Mouse (Mus musculus) liver, embryonic 15.5 days (tissue): ENCODE measurements around the gene Prr7. TPM values are rescaled to one million over a fixed set of nuclear protein-coding genes. Genes with fewer than 3 reads are reported as not detected.
A peak's percentile ranks its signal among the peaks of the same experiment; 100 is the strongest.

Experiments used
- ATAC-seq: fragments of 200-750 bp; cut with Nextera tagmentation; 2 replicates; pipeline ENCODE4 v1.8.0; 2017; ENCODE audit warnings: moderate number of reproducible peaks, mild to moderate bottlenecking, moderate library complexity; ENCODE audit not compliant: insufficient read depth
- H3K27ac ChIP-seq: fragments of 300-500 bp; sonication (generic); replicated peaks from 2 replicates; pipeline ENCODE4 v1.5.1; 2015; ENCODE audit warnings: mild to moderate bottlenecking, inconsistent platforms
- H3K27me3 ChIP-seq: fragments of 300-500 bp; sonication (generic); 2 replicates; pipeline ENCODE4 v1.6.1; 2015; ENCODE audit warnings: mild to moderate bottlenecking, inconsistent platforms
- H3K36me3 ChIP-seq: fragments of 300-500 bp; sonication (generic); replicated peaks from 2 replicates; pipeline ENCODE4 v1.6.1; 2015; ENCODE audit warnings: moderate library complexity, mild to moderate bottlenecking, inconsistent platforms
- H3K4me1 ChIP-seq: fragments of 300-500 bp; sonication (generic); replicated peaks from 2 replicates; pipeline ENCODE4 v1.6.1; 2015; ENCODE audit warnings: inconsistent platforms
- H3K4me2 ChIP-seq: fragments of 300-500 bp; sonication (generic); 2 replicates; pipeline ENCODE4 v1.6.1; 2015; ENCODE audit warnings: moderate library complexity, mild to moderate bottlenecking, inconsistent platforms
- H3K4me3 ChIP-seq: fragments of 300-500 bp; sonication (generic); replicated peaks from 2 replicates; pipeline ENCODE4 v1.5.1; 2015; ENCODE audit warnings: mild to moderate bottlenecking, inconsistent platforms
- H3K9ac ChIP-seq: fragments of 300-500 bp; sonication (generic); 2 replicates; pipeline ENCODE4 v1.6.1; 2015; ENCODE audit warnings: moderate library complexity, mild to moderate bottlenecking, inconsistent platforms
- H3K9me3 ChIP-seq: fragments of 300-500 bp; sonication (generic); replicated peaks from 2 replicates; pipeline ENCODE4 v1.6.1; 2016; ENCODE audit warnings: inconsistent platforms
- WGBS: fragments of 180-500 bp; shearing (Covaris S2); methylation state at CpG from one replicate; pipeline ENCODE4 v1.1.7; 2015; ENCODE audit warnings: mixed read lengths; ENCODE audit not compliant: insufficient replicate concordance; 5-methylcytosine and 5-hydroxymethylcytosine counted together
- polyA plus RNA-seq: library from polyadenylated mRNA; unstranded; fragments of >200 nt; fragmentation: Nextera tagmentation; extraction: Ambion mirVana; gene quantifications from 2 replicates; pipeline ENCODE4 v1.2.1, GENCODE M21; 2015

Gene Prr7
- not detected in 2 replicates for polyA plus RNA-seq

- Histone ChIP-seq H3K9me3 (no peaks in the 10 kb centered on the region), H3K27ac (no peak within 1 kb of the TSS), H3K36me3 (peaks cover 26% of the 10 kb centered on the region), H3K27me3 (peaks cover 73% of the 10 kb centered on the region), H3K4me3 (peak within 1 kb of the TSS; percentile 50), H3K4me2 (peak within 1 kb of the TSS; percentile 75), H3K9ac (no peak within 1 kb of the TSS), H3K4me1 (peaks cover 19% of the 10 kb centered on the region)
- WGBS: under 1% methylated on average over 82 of the region's 84 CpGs
- 0 out of 2 replicates have a peak, but pooled peaks have one; percentile 10 for ATAC-seq
Observed at GRCm38 (mm10) chr13:55464027-55464884, at the start of gene Prr7. TSS of gene Prr7 (plus strand) at chr13:55464267.

GRCm38 (mm10) chr13:55414743-55415380, 49.2 kb upstream of the Prr7 start, which contains the start of gene Pfn3:
TSS of gene Pfn3 (minus strand) at chr13:55415232.
- no peak for ATAC-seq
- Histone ChIP-seq H3K4me3 (0 out of 2 replicates have a peak within 1 kb of the TSS, but pooled peaks have one; percentile 10), H3K27me3 (peaks cover 79% of the 10 kb centered on the region)

GRCm38 (mm10) chr13:55418004-55418403, 46.1 kb upstream of the Prr7 start:
- ATAC-seq: 0 out of 2 replicates have a peak, but pooled peaks have one; percentile 56
- H3K4me3 ChIP-seq: no peak overlapping the region
- peaks cover 37% of the 10 kb centered on the region for H3K4me1 ChIP-seq
- H3K9me3 ChIP-seq: no peaks in the 10 kb centered on the region
- no peak overlapping the region for H3K9ac ChIP-seq
- no peaks in the 10 kb centered on the region for H3K36me3 ChIP-seq
- no peak overlapping the region for H3K27ac ChIP-seq
- 9% methylated on average over 12 of the region's 12 CpGs for WGBS
- H3K4me2 ChIP-seq: no peak overlapping the region
- peaks cover 85% of the 10 kb centered on the region for H3K27me3 ChIP-seq

More at GRCm38 (mm10) chr13:55414743-55415380, 49.2 kb upstream of the Prr7 start, which contains the start of gene Pfn3:
- no peak within 1 kb of the TSS for H3K9ac ChIP-seq
- peaks cover 22% of the 10 kb centered on the region for H3K4me1 ChIP-seq
- no peaks in the 10 kb centered on the region for H3K9me3 ChIP-seq
- 14% methylated on average over 41 of the region's 41 CpGs for WGBS
- H3K36me3 ChIP-seq: no peaks in the 10 kb centered on the region
- peak within 1 kb of the TSS; percentile 44; the same call in 1 of the 2 replicates for H3K4me2 ChIP-seq
- no peak within 1 kb of the TSS for H3K27ac ChIP-seq

- ATAC-seq: no peak
- Histone ChIP-seq H3K36me3 (no peaks in the 10 kb centered on the region), H3K27me3 (peaks cover 79% of the 10 kb centered on the region), H3K9ac (no peak overlapping the region), H3K4me1 (peaks cover 31% of the 10 kb centered on the region), H3K9me3 (no peaks in the 10 kb centered on the region), H3K4me2 (no peak overlapping the region), H3K27ac (no peak overlapping the region), H3K4me3 (no peak overlapping the region)
- WGBS: 54% methylated on average over 5 of the region's 5 CpGs
Observed at GRCm38 (mm10) chr13:55419142-55419541, 44.9 kb upstream of the Prr7 start.

GRCm38 (mm10) chr13:55420018-55420932, 43.8 kb upstream of the Prr7 start:
- Histone ChIP-seq H3K9me3 (no peaks in the 10 kb centered on the region), H3K4me3 (no peak overlapping the region), H3K4me1 (peaks cover 29% of the 10 kb centered on the region), H3K36me3 (no peaks in the 10 kb centered on the region), H3K27me3 (peaks cover 67% of the 10 kb centered on the region), H3K4me2 (peak overlapping the region; percentile 7; the same call in 1 of the 2 replicates), H3K9ac (no peak overlapping the region), H3K27ac (no peak overlapping the region)
- 24% methylated on average over 51 of the region's 51 CpGs for WGBS
- peak; percentile 52; the same call in 1 of the 2 replicates for ATAC-seq

GRCm38 (mm10) chr13:55420933-55421800, 42.9 kb upstream of the Prr7 start:
- 11% methylated on average over 35 of the region's 35 CpGs for WGBS
- Histone ChIP-seq H3K9me3 (no peaks in the 10 kb centered on the region), H3K27ac (no peak overlapping the region), H3K36me3 (no peaks in the 10 kb centered on the region), H3K4me2 (peak overlapping the region; percentile 32; the same call in 1 of the 2 replicates), H3K4me1 (peaks cover 29% of the 10 kb centered on the region), H3K4me3 (no peak overlapping the region), H3K27me3 (peaks cover 64% of the 10 kb centered on the region), H3K9ac (no peak overlapping the region)
- no peak for ATAC-seq

GRCm38 (mm10) chr13:55426613-55427012, 37.5 kb upstream of the Prr7 start, which contains the start of gene F12:
TSS of gene F12 (minus strand) at chr13:55426793.
- peak within 1 kb of the TSS; percentile 36 for H3K4me3 ChIP-seq
- H3K27ac ChIP-seq: 0 out of 2 replicates have a peak within 1 kb of the TSS, but pooled peaks have one; percentile 6
- H3K9me3 ChIP-seq: no peaks in the 10 kb centered on the region
- no peak for ATAC-seq
- H3K27me3 ChIP-seq: peaks cover 19% of the 10 kb centered on the region
- 0 out of 2 replicates have a peak within 1 kb of the TSS, but pooled peaks have one; percentile 15 for H3K9ac ChIP-seq
- H3K4me2 ChIP-seq: peak within 1 kb of the TSS; percentile 39
- WGBS: 73% methylated on average over 10 of the region's 10 CpGs
- peaks cover 29% of the 10 kb centered on the region for H3K4me1 ChIP-seq
- H3K36me3 ChIP-seq: no peaks in the 10 kb centered on the region

- 32% methylated on average over 12 of the region's 12 CpGs for WGBS
- H3K4me2 ChIP-seq: peak overlapping the region; percentile 37
Observed at GRCm38 (mm10) chr13:55429226-55429888, 34.7 kb upstream of the Prr7 start.

GRCm38 (mm10) chr13:55430566-55430965, 33.5 kb upstream of the Prr7 start:
- Histone ChIP-seq H3K9ac (no peak overlapping the region), H3K36me3 (no peaks in the 10 kb centered on the region), H3K4me3 (no peak overlapping the region), H3K9me3 (no peaks in the 10 kb centered on the region), H3K4me1 (peaks cover 27% of the 10 kb centered on the region), H3K27ac (no peak overlapping the region), H3K27me3 (no peaks in the 10 kb centered on the region; the same call in 1 of the 2 replicates), H3K4me2 (no peak overlapping the region)
- 70% methylated on average over 2 of the region's 2 CpGs for WGBS
- no peak for ATAC-seq

More at GRCm38 (mm10) chr13:55429226-55429888, 34.7 kb upstream of the Prr7 start:
- ATAC-seq: peak; percentile 68
- H3K9me3 ChIP-seq: no peaks in the 10 kb centered on the region
- no peak overlapping the region for H3K4me3 ChIP-seq
- no peaks in the 10 kb centered on the region for H3K36me3 ChIP-seq
- no peak overlapping the region for H3K9ac ChIP-seq
- H3K27me3 ChIP-seq: no peaks in the 10 kb centered on the region; the same call in 1 of the 2 replicates
- H3K4me1 ChIP-seq: peaks cover 29% of the 10 kb centered on the region
- peak overlapping the region; percentile 45; the same call in 1 of the 2 replicates for H3K27ac ChIP-seq
